Mouse (Mus musculus) kidney, postnatal 4 days (tissue): ENCODE measurements around the gene Fam173a.

ENCODE experiments used
- DNase-seq, 2 experiments: peaks; one replicate each; pipeline ENCODE4 v3.0.0; 2021; ENCODE audit warnings: mixed read lengths in 2 of 2

Gene Fam173a

DNA sequence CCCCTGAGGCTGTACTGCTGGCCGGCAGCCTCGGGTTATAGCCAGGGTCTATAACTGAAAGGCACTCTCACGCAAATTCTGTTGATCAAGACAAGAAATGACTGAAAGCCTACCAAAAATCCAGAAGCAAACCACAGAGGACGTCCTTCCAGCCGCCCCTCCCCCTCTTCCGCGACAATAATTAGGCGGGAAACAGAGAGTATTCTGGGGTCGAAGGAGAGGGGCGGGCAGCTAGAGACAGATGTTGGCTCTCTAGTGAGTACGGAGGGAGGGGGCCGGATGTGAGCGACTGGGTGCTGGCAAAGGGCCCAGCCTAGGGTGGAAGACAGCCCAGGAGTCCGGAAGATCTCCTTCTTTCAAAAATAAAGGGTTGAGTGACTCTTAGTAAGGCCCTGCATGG, at the start of gene Fam173a:
Gene Fam173a (minus strand): TSS at position 287 of the 400 bp plus-strand sequence.
- DNase-seq = peak; percentile 90 to 94

DNA sequence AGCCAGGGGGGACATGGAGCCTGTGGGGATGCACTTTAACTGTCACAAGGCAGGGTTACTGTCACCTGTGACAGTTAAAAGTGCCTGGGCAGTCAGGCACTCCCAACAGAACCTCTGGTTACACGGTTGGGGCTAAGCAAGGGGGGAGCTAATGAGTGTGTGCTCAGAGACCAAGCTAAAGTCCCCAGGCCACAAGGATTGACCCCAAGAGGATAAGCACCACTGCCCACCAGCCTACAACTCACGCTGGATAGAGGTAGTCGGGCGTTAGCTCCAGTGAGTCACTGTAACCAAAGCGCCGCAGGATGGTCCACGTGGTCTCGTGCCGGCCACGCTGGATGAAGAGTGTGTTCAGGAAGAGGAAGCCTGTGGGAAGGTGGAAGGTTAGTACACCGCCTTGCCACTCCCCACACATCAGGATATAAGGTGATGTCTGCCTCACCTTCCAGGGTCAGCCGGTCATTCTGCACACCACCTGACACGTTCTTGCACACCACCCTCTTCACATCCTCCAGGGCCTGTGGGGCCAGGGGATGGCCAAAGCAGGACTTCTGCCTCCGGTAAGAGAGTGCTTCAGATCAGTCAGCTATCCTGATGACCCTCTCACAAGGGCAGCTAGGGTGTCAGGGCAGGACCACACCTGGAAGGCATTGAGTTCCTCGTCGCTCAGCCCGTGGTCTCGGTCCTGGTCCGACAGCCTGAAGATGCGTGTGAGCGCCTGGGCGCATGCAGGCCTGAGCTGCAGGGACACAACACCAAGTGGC, 48.6 kb upstream of the Fam173a start, which contains the start of gene Gm20683:
Gene Gm20683 (minus strand): TSS at position 647 of the 764 bp plus-strand sequence.
- DNase-seq = no peak

DNA sequence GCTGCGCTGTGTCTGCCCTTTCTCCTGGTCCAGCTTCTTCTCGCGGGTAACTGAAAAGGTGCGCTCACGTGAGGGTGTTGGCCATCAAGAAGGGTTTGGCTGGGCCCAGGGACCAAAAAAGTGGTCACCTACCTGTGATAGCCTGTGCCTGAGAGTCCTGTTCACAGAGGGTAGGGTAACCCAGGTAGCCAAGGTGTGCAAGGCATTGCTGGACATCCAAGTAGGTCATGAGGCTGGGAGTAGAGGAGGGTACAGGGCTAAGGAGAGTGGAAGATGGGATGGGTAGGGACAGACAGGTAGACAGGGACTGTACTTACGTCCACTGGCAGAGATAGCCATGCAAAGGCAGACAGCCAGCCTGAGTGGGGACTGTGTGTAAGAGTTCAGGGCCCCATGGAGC, 47.8 kb upstream of the Fam173a start:
- DNase-seq = no peak

DNA sequence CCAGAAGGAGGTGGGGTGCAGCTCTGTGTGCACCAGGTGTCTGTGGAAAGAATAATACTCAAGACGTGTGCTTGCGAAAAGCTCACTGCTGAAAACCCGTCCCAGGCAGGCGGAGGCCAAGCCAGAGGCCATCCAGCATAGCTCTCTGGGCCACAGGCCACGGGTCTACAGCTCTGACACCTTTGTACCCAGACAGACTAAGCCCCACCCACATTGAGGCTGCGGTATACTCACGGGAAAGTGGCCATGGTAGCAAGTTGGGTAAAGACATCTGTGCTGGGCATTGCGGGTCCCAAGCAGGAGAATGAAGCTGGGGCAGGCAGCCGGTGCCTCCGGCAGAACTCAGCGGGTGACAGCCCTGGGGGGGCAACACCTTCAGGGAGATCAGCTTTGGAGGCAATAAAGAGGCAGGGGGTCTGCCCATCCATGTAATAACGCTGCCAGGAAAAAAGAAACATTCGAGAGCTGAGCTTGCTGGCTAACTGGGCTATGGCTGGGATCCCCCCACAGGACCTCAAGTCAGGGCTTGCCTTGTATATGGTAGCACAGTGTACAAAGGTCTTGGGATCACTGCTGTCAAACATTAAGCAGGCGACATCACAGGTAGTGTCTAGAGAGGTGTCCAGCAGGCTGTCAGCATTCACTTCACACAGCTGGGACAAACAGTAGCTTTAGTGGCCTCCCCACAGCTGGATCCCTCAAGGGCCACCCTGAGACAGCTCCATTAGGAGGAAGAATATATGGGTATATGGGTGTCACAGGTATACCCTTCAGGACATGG, 46.9 kb upstream of the Fam173a start:
- peak in 1 of 2 experiments; percentile 47 for DNase-seq

DNA sequence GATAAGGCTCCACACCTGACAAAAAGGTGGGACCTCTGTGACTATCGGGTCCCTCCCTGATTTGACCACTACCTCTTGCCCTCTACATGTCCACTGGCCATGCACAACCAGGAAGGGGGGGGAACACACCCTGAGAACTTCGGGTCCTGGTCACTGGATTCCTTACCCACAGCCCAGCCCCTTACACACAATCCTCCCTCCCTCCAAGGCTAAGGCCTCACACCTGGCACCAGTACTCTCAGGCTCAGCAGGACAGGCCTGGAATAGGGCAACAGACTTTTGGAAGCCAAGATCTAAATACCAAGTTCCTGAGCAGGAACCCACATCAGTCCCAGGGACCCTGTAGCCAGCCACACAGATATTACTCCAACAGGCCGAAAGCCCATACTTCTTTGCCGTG, 46.2 kb upstream of the Fam173a start:
- no peak for DNase-seq

DNA sequence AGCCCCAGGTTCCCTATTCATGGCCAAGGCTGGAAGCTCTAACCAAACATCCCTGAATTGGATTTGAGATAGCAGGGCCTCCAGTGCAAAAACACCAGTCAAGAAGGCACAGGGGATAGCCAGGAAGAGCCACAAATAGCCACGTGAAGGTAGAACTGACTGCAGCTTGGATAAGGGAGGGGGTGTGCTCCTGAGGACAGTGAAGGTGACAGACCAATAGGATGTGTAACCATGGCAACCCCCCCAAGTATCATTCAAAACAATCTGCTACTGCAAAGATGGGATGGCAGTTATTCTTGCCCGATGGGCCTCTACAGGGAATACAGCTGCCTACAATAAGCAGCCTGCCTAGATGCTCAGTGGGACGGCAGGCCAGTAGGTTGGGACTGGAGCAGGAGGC, 44.8 kb upstream of the Fam173a start:
- DNase-seq = no peak

DNA sequence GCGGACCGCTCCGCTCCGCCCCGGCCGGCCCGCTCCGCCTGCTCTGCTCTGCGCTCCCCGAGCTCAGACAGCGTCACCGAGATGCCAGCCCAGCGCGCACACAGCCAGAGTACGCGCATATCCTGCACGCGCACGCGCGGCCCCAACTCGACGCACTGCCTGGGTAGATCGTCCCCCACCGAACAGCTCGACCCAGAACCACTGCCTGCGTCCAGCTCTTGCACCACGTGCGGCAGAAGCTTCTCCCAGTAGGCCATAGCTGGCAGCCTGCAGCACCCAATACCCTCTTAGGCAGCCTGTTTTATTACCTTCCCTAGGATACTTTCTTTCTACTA, 44.3 kb upstream of the Fam173a start, which contains the start of gene Rhbdl1:
Gene Rhbdl1 (minus strand): TSS at position 220 of the 335 bp plus-strand sequence.
- DNase-seq = peak; percentile 76 to 86

DNA sequence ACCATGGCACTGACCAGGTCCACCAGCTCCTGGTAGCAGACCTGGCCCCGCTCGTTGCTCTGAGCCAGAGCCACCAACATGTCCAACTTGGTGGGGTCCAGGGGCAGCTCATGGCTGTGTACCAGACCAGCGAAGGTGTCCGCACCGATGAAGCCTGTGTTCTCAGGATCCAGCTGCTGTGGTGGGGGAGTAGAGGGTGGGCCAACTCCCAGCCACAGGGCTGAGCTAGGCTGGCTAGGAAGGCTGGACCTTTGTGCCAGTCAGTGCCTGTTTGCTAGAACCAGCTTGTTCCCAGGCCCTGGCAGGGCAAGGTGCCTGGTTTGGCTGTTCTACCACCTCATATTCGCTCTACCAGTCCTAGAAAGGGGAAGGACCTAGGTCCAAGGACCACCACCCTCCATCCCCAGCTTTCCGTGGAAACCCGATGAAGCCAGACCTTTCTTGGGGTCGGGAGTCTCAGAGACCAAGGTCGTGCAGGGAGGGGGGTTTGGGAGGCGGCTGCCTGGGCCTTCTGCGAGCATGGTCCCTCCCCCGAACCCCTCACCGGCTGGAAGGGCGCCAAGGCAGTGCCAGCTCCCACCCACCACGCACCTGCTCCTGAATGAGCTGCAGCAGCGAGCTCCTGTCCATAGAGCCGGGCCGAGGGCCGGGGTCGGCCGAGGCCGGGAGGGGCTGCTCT, 43.8 kb upstream of the Fam173a start:
- peak; percentile 45 to 68 for DNase-seq

DNA sequence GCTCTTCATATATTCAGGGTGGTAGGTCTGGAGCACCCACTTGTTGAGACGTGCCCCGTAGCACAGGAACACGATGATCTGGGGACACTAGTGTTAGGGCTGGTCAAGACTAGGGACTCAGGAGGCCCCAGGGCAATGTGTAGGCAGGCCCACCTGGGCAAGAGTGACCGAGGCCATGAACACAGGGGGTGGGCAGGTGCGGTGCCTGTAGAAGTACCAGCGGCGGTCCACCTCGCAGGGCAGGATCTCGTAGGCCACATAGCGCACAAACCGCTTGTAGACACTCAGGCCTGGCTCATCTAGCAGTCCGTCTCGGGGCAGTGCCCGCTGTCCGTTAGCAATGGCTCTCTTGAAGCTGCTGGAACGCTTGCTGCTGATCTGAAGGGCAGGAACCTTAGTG, 43.1 kb upstream of the Fam173a start:
- peak in 1 of 2 experiments; percentile 36 for DNase-seq

DNA sequence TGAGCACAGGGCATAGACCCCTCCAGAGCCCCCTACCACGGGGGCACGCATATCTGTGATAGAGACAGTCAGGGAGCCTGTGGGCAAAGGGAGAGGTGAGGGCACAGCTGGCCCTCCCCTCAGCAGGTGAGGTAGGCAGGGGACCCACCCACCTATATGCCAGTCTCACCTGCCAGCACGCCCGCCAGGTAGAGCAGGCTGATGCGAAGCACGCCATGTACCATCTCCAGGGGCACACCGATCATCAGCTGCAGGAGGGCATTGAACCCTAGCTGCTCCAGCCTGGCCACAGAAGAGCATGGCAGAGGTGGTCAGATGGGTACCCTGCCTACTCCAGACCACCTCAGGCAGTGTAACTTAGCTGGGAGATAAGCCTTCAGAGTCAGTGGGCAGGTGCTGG, 42.6 kb upstream of the Fam173a start:
- no peak for DNase-seq

DNA sequence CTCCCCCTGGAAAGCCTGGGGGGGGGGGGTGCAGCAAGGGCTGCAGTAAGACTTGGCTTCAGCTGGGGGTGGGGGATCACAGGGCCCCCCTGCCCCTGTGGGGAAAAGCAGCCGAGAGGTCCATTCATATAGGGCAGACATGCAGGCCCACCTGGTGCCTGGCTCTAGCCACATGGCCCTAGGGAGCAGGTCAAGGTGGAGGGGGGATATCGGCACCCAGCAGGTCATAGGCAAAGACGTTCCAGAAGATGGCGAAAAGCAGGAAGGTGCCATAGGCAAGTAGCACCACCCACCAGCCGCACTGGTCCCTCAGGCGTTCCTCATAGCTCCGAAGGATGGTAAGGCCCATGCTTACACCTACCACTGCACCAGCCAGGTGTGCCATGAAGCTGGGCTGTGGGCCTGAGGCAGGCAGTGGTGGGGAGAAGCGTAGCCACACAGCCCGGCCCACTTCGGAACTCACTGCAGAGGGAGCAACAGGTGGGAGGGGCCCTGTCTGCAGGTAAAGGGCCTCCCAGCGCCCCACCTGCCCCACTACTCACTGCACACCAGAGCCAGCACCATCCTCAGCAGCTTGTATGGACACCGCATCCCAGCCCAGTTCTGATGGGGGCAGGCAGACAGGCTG, 42.0 kb upstream of the Fam173a start:
- DNase-seq = peak in 1 of 2 experiments; percentile 13

DNA sequence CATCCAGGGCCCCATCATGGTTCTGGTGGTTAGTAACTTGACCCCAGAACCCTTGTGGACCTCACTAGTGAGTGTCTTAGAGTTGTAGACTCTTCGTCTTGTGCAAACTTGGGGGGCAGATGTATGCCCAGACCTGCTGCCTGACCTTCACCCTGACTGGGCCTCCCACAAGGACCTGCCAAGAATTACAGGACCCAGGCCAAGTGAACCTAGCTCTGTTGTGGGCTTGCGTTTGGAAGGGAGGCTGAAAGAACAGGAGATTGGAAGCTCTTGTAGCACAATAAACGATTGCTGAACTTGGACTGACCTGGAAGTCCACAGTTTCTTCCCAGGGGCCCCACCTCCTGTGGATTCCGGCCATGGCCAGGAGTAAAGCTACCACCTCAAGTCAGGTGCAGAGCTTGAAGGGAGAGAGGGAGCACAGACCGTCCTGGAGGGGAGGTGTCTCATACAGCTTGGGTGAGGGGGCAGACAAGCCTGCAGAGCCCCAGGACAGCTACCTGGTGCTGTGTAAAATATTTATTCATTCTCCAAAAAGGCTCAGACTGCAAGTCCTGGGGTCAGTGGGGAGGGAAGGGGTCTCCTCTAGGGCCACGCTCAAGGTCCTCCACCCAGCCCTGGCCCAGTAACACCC, 41.4 kb upstream of the Fam173a start:
- DNase-seq = peak in 1 of 2 experiments; percentile 41

DNA sequence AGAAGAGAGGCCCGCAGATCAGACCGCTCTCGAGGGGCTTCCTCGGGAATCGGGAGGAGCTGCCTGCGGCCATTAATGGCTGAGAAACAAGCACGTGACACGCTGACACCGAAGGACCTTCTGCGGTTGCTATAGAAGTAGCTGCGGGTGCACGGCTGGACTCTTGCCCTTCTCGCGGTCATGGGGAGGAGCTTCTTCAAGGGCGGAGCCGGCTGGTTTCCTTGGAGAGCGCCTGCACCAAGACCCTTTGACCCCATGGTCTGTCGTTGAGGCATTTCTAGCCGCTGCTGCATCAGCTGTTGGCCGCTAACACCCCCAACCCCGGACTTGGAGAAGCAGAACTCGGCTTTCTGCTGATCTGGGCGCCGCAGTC, 40.6 kb upstream of the Fam173a start, which contains the start of gene Stub1:
Gene Stub1 (minus strand): TSS at position 114 of the 373 bp plus-strand sequence.
- DNase-seq = peak; percentile 95 to 97

DNA sequence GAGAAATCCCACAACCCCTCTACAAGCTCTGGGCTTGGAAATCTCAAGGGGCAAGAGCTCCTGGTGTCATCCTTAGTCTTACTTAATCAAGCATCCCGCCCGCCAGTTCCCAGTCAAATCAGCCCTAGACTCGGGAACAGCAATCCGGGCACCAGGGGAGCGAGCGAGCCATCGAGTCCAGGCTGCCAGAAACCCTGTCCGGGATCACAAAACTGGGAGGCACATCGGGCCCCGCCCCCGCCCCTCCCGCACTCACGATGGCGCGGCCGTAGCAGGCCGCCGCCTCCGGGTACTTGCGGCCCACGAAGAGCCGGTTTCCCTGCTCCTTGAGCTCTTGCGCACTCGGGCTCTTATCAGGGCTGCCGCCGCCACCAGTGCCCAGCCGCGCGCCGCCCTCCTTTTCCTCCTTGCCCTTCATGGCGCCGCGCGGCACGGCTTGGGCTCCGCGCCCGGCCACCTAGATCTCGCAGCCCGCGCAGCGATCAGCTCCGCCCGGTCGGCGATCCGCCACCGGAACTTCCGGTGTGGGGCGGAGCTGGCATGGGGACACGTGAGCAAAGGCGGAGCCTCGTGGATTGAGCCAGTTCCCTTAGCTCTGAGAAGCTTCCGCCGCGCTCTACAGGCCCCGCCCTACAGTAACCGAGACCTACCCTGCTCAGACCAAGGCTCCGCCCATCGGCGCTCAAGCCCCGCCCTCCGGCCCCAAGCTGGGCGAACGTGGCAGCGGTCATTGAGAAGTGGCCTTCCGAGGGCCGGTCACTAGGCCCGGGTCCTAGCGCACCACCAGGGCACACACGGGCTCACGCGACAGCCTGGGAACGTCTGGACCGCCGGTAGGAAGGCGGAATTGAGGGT, 40.0 kb upstream of the Fam173a start:
- peak; percentile 100 for DNase-seq

DNA sequence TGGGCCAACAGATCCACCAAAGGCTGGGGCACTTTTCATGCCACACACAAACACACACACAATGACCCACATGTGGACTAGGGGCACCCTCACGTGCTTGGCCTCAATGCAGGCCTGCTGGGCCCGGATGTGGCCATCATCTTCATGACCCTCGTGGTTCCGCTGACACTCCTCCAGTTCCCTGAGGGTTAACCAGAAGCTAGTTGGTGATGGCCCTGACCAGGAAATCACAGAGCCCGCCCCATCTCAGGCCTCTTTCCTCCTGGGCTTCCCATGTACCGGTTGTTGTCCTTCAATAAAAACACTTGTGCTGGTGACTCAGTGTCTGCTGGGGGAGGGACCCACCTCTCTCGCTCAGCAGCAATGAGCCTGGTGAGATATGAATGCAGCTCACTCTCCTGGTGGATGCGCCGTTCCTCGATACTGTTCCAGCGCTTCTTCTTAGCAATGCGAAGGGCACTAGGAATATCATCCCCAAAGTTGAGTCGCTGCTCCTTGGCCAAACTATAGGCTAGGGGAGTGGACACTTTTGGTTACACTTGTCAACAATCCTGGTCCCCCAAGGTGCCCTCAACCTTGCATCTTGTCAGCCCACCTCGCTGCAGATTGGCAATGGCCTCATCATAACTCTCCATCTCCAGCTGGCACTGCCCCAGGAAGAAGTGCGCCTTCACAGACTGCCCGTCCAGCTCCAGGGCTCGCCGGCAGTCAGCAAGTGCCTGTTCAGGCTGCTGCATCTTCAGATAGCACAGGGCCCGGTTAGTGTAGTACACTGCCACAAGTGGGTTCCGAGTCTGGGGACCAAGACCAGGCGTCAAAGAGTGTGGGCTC, 39.0 kb upstream of the Fam173a start:
- DNase-seq = peak; percentile 41 to 51

DNA sequence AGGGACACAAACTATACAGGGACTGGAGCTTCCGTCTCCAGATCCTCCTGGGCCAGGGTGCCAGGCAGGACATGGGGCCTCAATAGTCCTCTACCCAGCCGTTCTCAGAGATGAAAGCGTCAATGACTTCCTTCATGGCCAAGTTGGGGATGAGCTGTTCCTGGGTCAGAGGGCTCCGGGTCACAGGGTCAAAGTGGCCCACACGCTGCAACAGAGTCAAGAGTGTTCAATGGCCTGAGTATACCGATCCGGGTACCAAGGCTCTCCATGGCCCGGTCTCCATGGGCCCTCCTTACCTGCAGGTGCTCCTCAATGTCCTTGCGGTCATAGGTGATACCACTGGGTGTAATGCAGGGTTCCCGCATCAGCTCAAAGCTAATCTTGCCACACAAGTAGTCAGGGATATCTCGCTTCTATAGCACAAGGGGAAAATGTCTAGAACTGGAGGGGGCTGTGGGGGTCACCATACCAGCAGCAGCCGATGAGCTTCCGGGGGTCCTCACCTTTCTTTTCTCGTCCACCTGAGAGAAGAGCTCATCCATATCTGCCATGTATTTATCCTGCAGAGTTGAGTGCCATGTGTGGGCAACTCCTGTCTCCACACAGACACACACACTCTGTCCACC, 38.2 kb upstream of the Fam173a start:
- DNase-seq = no peak

DNA sequence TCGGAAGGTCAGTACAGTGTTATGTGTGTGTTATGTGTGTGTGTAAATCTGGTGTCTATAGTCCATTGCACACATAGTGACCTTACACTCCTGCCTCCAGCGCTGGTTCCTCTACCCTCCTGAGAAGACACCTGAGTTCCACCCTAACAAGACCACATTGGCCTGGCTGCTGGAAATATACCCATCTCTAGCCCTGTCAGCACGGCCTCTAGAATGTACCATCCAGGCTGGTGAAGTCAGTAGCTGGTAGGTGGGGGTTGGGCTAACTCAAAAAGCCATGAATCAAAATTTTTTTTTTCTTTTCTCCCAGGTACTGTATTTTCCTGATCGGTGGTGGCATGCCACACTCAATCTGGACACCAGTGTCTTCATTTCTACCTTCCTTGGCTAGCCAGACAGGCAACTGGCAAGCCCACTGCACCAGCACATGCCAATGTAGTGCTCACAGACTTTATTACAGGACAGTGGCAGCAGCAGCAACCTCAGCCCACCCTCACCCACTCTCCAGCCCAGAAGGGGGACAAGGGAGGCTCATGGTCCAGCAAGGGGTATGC, 37.6 kb upstream of the Fam173a start:
- no peak for DNase-seq

DNA sequence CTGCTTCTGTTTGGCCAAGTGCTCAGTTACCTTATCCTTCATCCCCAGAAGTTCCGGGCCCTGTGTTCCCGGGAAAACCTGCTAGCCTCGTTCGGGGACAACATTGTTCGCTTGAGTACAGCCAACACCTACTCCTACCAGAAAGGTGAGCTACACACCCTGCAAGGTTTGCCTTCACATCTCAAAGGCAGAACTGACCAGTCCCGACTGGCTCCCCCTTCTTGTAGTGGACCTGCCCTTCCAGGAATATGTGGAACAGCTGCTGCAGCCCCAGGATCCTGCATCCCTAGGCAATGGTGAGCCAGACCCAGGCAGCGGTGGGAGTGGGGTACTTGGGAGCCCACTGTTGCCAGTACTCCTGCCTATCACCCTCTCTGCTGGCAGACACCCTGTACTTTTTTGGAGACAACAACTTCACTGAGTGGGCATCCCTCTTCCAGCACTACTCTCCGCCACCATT, 36.9 kb upstream of the Fam173a start:
- DNase-seq = peak in 1 of 2 experiments; percentile 31
